Mouse (Mus musculus) monocyte, adult 5-6 weeks (primary cell): ENCODE results near the gene Ptpdc1. TPM values are rescaled to one million over a fixed set of nuclear protein-coding genes. Genes with fewer than 3 reads are reported as not detected.

Experiments used
- total RNA-seq: library from RNA; stranded (forward); fragments of 200-1000, 200-491, 200-594 nt; gene quantifications from 3 replicates; pipeline ENCODE4 v1.2.3, GENCODE M21; 2017

Gene Ptpdc1
- total RNA-seq, 1 experiment from 2014 or later, result 1.5 TPM

Other genes with a start within 250 kb of the Ptpdc1 start
- gene Zfp169, start 112.2 kb downstream of the Ptpdc1 start, total RNA-seq, result 6.1 to 31.0 TPM (median 8.3 TPM) in 3 replicates
- gene A830005F24Rik, start 112.1 kb downstream of the Ptpdc1 start, total RNA-seq, result 0.95 to 1.7 TPM (median 1.3 TPM) in 3 replicates
- gene Barx1, start 37.3 kb upstream of the Ptpdc1 start, total RNA-seq, result not detected in 3 replicates
- gene Phf2, start 245.5 kb upstream of the Ptpdc1 start, total RNA-seq, result 10.0 to 17.8 TPM (median 13.7 TPM) in 3 replicates